In genomic region chr8:87753148-87753547, GRCm38 (mm10) we compare ENCODE assay signal across 8 mouse cellular contexts.
DNase-seq lines count a peak whose midpoint lies in the region; ATAC-seq lines count a peak whose summit lies in the region.

No protein-coding gene starts in this region.

- no peaks in the 10 kb centered on the region for H3K27me3 ChIP-seq in neural tube, embryonic 12.5 days (replicated peaks)

- no peak overlapping the region for H3K9ac ChIP-seq in neural tube, embryonic 12.5 days

- H3K36me3 ChIP-seq in neural tube, embryonic 12.5 days: no peaks in the 10 kb centered on the region

- H3K4me1 ChIP-seq in neural tube, embryonic 12.5 days: peaks cover 41% of the 10 kb centered on the region

- 57% methylated on average over 8 of the region's 8 CpGs for WGBS in neural tube, embryonic 12.5 days

- no peak for ATAC-seq in neural tube, embryonic 12.5 days (ENCODE audit: low FRiP score, low read depth)

- H3K4me3 ChIP-seq in neural tube, embryonic 12.5 days: no peak overlapping the region

- DNase-seq in cerebellum, adult 9-11 months: peak; percentile 35
- no peak for DNase-seq in cerebellum, postnatal 4 days (ENCODE audit: low spot score in 2 of 2)
- peak; percentile 5 for DNase-seq in lung, postnatal 36 days
- no peak for DNase-seq in lung, adult 18-20 months
- peak; percentile 31 for DNase-seq in embryo, embryonic 11.5 days (ENCODE audit: low read depth, low spot score)
- no peak for DNase-seq in urinary bladder, adult 18-20 months (ENCODE audit: low spot score in 2 of 2)
- DNase-seq in natural killer cell, adult 2 months (ENCODE audit: low spot score in 2 of 2): no peak

- H3K4me2 ChIP-seq in neural tube, embryonic 12.5 days (replicated peaks): peak overlapping the region; percentile 4; the same call in 1 of the 2 replicates

- no peaks in the 10 kb centered on the region for H3K9me3 ChIP-seq in neural tube, embryonic 12.5 days

- H3K27ac ChIP-seq in neural tube, embryonic 12.5 days: no peak overlapping the region

Comparison
In these comparisons a context has a peak if more than half of its experiments do, and no peak if none do; other contexts are left out.
1. DNase-seq: peak in cerebellum, adult 9-11 months (single experiment), lung, postnatal 36 days (single experiment) and embryo, embryonic 11.5 days (single experiment); none in cerebellum, postnatal 4 days (0 of 2), lung, adult 18-20 months (0 of 2), urinary bladder, adult 18-20 months (0 of 2) and natural killer cell, adult 2 months (0 of 2).